Mouse (Mus musculus): Measurements from ENCODE around the gene Gclm. TPM values are rescaled to one million over a fixed set of nuclear protein-coding genes. Genes with fewer than 3 reads are reported as not detected.

Gene Gclm
- total and polyA plus RNA-seq, 2 experiments from 2014 or later = 36.1 to 47.3 TPM

DNA sequence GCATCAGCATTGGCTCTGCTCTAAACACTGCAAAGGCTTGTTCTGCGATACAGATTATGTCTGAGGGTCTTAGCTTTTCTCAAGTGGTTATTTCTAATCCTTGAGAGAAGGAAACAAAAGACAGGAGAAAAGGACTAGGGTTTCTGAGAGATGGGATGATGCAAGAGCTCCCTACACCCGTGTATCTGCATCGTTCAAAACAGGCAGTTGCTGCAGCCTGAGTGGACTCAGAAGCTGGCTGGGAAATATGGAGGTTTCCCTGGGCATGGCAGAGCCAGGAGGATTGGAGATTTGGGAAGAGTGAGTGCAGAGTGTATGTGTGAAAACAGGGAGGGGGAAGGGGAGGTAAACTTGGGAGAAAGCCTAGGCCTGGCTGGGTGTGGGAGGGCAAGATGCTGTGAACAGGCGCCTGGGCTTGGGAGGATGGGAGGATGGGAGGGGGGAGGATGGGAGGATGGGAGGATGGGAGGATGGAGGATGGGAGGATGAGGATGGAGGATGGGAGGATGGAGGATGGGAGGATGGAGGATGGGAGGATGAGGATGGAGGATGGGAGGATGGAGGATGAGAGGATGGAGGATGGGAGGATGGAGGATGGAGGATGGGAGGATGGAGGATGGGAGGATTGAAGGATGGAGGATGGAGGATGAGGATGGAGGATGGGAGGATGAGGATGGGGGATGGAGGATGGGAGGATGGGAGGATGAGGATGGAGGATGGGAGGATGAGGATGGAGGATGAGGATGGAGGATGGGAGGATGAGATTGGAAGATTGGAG, 62.7 kb downstream of the Gclm start:
- ATAC-seq (ENCODE audit: insufficient read depth, low read depth) (no peak), DNase-seq (ENCODE audit: low spot score) (no peak)
- Histone ChIP-seq H3K4me3 (ENCODE audit: low read depth, low read length) (no peak overlapping the region), H3K27ac (ENCODE audit: low read depth) (no peak overlapping the region), H3K4me2 (ENCODE audit: low read depth, low read length) (no peak overlapping the region), H3K4me1 (ENCODE audit: control insufficient read depth, insufficient read depth) (no peaks in the 10 kb centered on the region), H3K36me3 (replicated peaks; ENCODE audit: control insufficient read depth, insufficient read depth, low read length) (no peaks in the 10 kb centered on the region), H3K9ac (replicated peaks; ENCODE audit: low read depth, low read length) (no peak overlapping the region), H3K27me3 (ENCODE audit: control insufficient read depth, insufficient read depth, low read length) (peaks cover 29% of the 10 kb centered on the region), H3K9me3 (replicated peaks; ENCODE audit: control insufficient read depth, low read length) (no peaks in the 10 kb centered on the region)
- 33% methylated on average over 4 of the region's 4 CpGs for WGBS
- TF ChIP-seq CTCF (IDR thresholded peaks at IDR 0.05; ENCODE audit: low read depth) = no peak
- no peak for TF ChIP-seq EP300 (IDR thresholded peaks at IDR 0.05; ENCODE audit: low read depth)

GRCm38 (mm10) chr3:122308981-122309380, 63.6 kb downstream of the Gclm start:
- Histone ChIP-seq H3K4me3 (ENCODE audit: low read depth, low read length) (no peak overlapping the region), H3K27ac (ENCODE audit: low read depth) (no peak overlapping the region), H3K27me3 (ENCODE audit: control insufficient read depth, insufficient read depth, low read length) (peaks cover 31% of the 10 kb centered on the region), H3K9ac (replicated peaks; ENCODE audit: low read depth, low read length) (no peak overlapping the region), H3K36me3 (replicated peaks; ENCODE audit: control insufficient read depth, insufficient read depth, low read length) (no peaks in the 10 kb centered on the region), H3K4me2 (ENCODE audit: low read depth, low read length) (no peak overlapping the region), H3K9me3 (replicated peaks; ENCODE audit: control insufficient read depth, low read length) (no peaks in the 10 kb centered on the region), H3K4me1 (ENCODE audit: control insufficient read depth, insufficient read depth) (0 out of 2 replicates have a peak, but pooled peaks cover 2% of the 10 kb centered on the region)
- TF ChIP-seq CTCF (IDR thresholded peaks at IDR 0.05; ENCODE audit: low read depth) (no peak), EP300 (IDR thresholded peaks at IDR 0.05; ENCODE audit: low read depth) (no peak)
- DNase-seq (ENCODE audit: low spot score) = no peak
- no peak for ATAC-seq (ENCODE audit: insufficient read depth, low read depth)
- WGBS = 21% methylated on average over 6 of the region's 6 CpGs

- H3K9ac ChIP-seq (replicated peaks; ENCODE audit: low read depth, low read length) = no peak overlapping the region
- ATAC-seq (ENCODE audit: insufficient read depth, low read depth) (peak; percentile 51; the same call in 1 of the 2 replicates), DNase-seq (ENCODE audit: low spot score) (peak; percentile 51)
- 15% methylated on average over 2 of the region's 2 CpGs for WGBS
- H3K9me3 ChIP-seq (replicated peaks; ENCODE audit: control insufficient read depth, low read length) = no peaks in the 10 kb centered on the region
- H3K4me2 ChIP-seq (ENCODE audit: low read depth, low read length) = no peak overlapping the region
- H3K4me3 ChIP-seq (ENCODE audit: low read depth, low read length) = no peak overlapping the region
- peaks cover 6% of the 10 kb centered on the region; the same call in 1 of the 2 replicates for H3K4me1 ChIP-seq (ENCODE audit: control insufficient read depth, insufficient read depth)
- TF ChIP-seq CTCF (IDR thresholded peaks at IDR 0.05; ENCODE audit: low read depth) = peak; percentile 96
- TF ChIP-seq EP300 (IDR thresholded peaks at IDR 0.05; ENCODE audit: low read depth) = no peak
- peaks cover 50% of the 10 kb centered on the region for H3K27me3 ChIP-seq (ENCODE audit: control insufficient read depth, insufficient read depth, low read length)
- no peak overlapping the region for H3K27ac ChIP-seq (ENCODE audit: low read depth)
- H3K36me3 ChIP-seq (replicated peaks; ENCODE audit: control insufficient read depth, insufficient read depth, low read length) = no peaks in the 10 kb centered on the region
Observed at GRCm38 (mm10) chr3:122312078-122312477, 66.7 kb downstream of the Gclm start.

- Histone ChIP-seq H3K36me3 (replicated peaks; ENCODE audit: control insufficient read depth, insufficient read depth, low read length) (no peaks in the 10 kb centered on the region), H3K9me3 (replicated peaks; ENCODE audit: control insufficient read depth, low read length) (no peaks in the 10 kb centered on the region), H3K9ac (replicated peaks; ENCODE audit: low read depth, low read length) (no peak overlapping the region), H3K4me1 (ENCODE audit: control insufficient read depth, insufficient read depth) (peaks cover 6% of the 10 kb centered on the region; the same call in 1 of the 2 replicates), H3K27me3 (ENCODE audit: control insufficient read depth, insufficient read depth, low read length) (peaks cover 57% of the 10 kb centered on the region), H3K4me2 (ENCODE audit: low read depth, low read length) (no peak overlapping the region), H3K4me3 (ENCODE audit: low read depth, low read length) (no peak overlapping the region), H3K27ac (ENCODE audit: low read depth) (no peak overlapping the region)
- DNase-seq (ENCODE audit: low spot score) = no peak
- ATAC-seq (ENCODE audit: insufficient read depth, low read depth) = no peak
- WGBS = 58% methylated on average over 10 of the region's 10 CpGs
- no peak for TF ChIP-seq EP300 (IDR thresholded peaks at IDR 0.05; ENCODE audit: low read depth)
- TF ChIP-seq CTCF (IDR thresholded peaks at IDR 0.05; ENCODE audit: low read depth) = no peak
Observed at GRCm38 (mm10) chr3:122312936-122313629, 67.7 kb downstream of the Gclm start.

GRCm38 (mm10) chr3:122313936-122314335, 68.6 kb downstream of the Gclm start:
- WGBS = 25% methylated on average over 7 of the region's 7 CpGs
- Histone ChIP-seq H3K27ac (ENCODE audit: low read depth) (no peak overlapping the region), H3K4me1 (ENCODE audit: control insufficient read depth, insufficient read depth) (peaks cover 6% of the 10 kb centered on the region; the same call in 1 of the 2 replicates), H3K36me3 (replicated peaks; ENCODE audit: control insufficient read depth, insufficient read depth, low read length) (no peaks in the 10 kb centered on the region), H3K4me2 (ENCODE audit: low read depth, low read length) (no peak overlapping the region), H3K4me3 (ENCODE audit: low read depth, low read length) (no peak overlapping the region), H3K27me3 (ENCODE audit: control insufficient read depth, insufficient read depth, low read length) (peaks cover 57% of the 10 kb centered on the region), H3K9ac (replicated peaks; ENCODE audit: low read depth, low read length) (no peak overlapping the region), H3K9me3 (replicated peaks; ENCODE audit: control insufficient read depth, low read length) (no peaks in the 10 kb centered on the region)
- TF ChIP-seq CTCF (IDR thresholded peaks at IDR 0.05; ENCODE audit: low read depth) (no peak), EP300 (IDR thresholded peaks at IDR 0.05; ENCODE audit: low read depth) (no peak)
- DNase-seq (ENCODE audit: low spot score) (no peak), ATAC-seq (ENCODE audit: insufficient read depth, low read depth) (peak; percentile 42)

Measured in heart, postnatal 0 days (tissue).